Mouse (Mus musculus) stomach, postnatal 0 days (tissue): Measurements from ENCODE around the gene Rhof. TPM values are rescaled to one million over a fixed set of nuclear protein-coding genes. Genes with fewer than 3 reads are reported as not detected.
"Not testable (repeated sequence)": the region's sequence is repeated elsewhere in the genome, so short reads cannot be mapped to it uniquely, and the experiment has no call there.

Source experiments
- ATAC-seq: fragments of 200-750 bp; cut with Nextera tagmentation; 2 replicates; pipeline ENCODE4 v1.8.0; 2017; ENCODE audit not compliant: low FRiP score, low TSS enrichment
- DNase-seq: peaks from one replicate; pipeline ENCODE4 v3.0.0-alpha.2; 2016; ENCODE audit warnings: low spot score
- H3K27ac ChIP-seq: fragments of 300-500 bp; sonication (generic); replicated peaks from 2 replicates; pipeline ENCODE4 v1.5.1; 2014; ENCODE audit warnings: mild to moderate bottlenecking, control low read depth
- H3K27me3 ChIP-seq: fragments of 300-500 bp; sonication (generic); 2 replicates; pipeline ENCODE4 v1.6.1; 2014; ENCODE audit warnings: low read length; ENCODE audit not compliant: control insufficient read depth, insufficient read depth
- H3K36me3 ChIP-seq: fragments of 300-500 bp; sonication (generic); 2 replicates; pipeline ENCODE4 v1.6.1; 2014; ENCODE audit warnings: low read length, mixed read lengths; ENCODE audit not compliant: control insufficient read depth, insufficient read depth
- H3K4me1 ChIP-seq: fragments of 300-500 bp; sonication (generic); replicated peaks from 2 replicates; pipeline ENCODE4 v1.6.1; 2014; ENCODE audit warnings: antibody characterized with exemption; ENCODE audit not compliant: control insufficient read depth, insufficient read depth
- H3K4me2 ChIP-seq: fragments of 300-500 bp; sonication (generic); replicated peaks from 2 replicates; pipeline ENCODE4 v1.6.1; 2014; ENCODE audit warnings: low read depth, mild to moderate bottlenecking, control low read depth, moderate library complexity
- H3K4me3 ChIP-seq: fragments of 300-500 bp; sonication (generic); 2 replicates; pipeline ENCODE4 v1.5.1; 2014; ENCODE audit warnings: low read depth, low read length, control low read depth
- H3K9ac ChIP-seq: fragments of 300-500 bp; sonication (generic); 2 replicates; pipeline ENCODE4 v1.6.1; 2014; ENCODE audit warnings: mild to moderate bottlenecking, low read length, control low read depth, mixed read lengths
- H3K9me3 ChIP-seq: fragments of 300-500 bp; sonication (generic); 2 replicates; pipeline ENCODE4 v1.6.1; 2016; ENCODE audit warnings: low read length; ENCODE audit not compliant: control insufficient read depth
- CTCF ChIP-seq: IDR thresholded peaks from 2 replicates; pipeline ENCODE4 v1.5.1; 2016; ENCODE audit warnings: antibody characterized with exemption, low read depth, mild to moderate bottlenecking, moderate library complexity
- EP300 ChIP-seq: optimal IDR thresholded peaks from 2 replicates; pipeline ENCODE3; 2016; ENCODE audit warnings: antibody characterized with exemption
- WGBS: fragments of 180-500 bp; shearing (Covaris S2); extraction: QIAGEN DNeasy Blood & Tissue Kit; methylation state at CpG from one replicate; pipeline ENCODE4 v1.1.7; 2014; 5-methylcytosine and 5-hydroxymethylcytosine counted together
- polyA plus RNA-seq: library from polyadenylated mRNA; unstranded; fragments of >200 nt; fragmentation: Nextera tagmentation; extraction: Ambion mirVana; gene quantifications from 2 replicates; pipeline ENCODE4 v1.2.1, GENCODE M21; 2015

Gene Rhof
- polyA plus RNA-seq, 1 experiment from 2014 or later = 18.6 TPM

- DNase-seq (no peak), ATAC-seq (no peak)
- TF ChIP-seq CTCF (no peak), EP300 (no peak)
- no peak within 1 kb of the TSS for H3K27ac ChIP-seq
- no peak within 1 kb of the TSS for H3K9ac ChIP-seq
- 81% methylated on average over 12 of the region's 12 CpGs for WGBS
- H3K9me3 ChIP-seq = no peaks in the 10 kb centered on the region
- no peaks in the 10 kb centered on the region for H3K36me3 ChIP-seq
- no peak within 1 kb of the TSS for H3K4me2 ChIP-seq
- H3K27me3 ChIP-seq = no peaks in the 10 kb centered on the region
- no peak within 1 kb of the TSS for H3K4me3 ChIP-seq
- no peaks in the 10 kb centered on the region for H3K4me1 ChIP-seq
Observed at GRCm38 (mm10) chr5:123068115-123068514, 64.4 kb downstream of the Rhof start, which contains the start of gene Tmem120b. Gene Tmem120b (plus strand): TSS chr5:123068415.

- WGBS = 7% methylated on average over 6 of the region's 6 CpGs
- Histone ChIP-seq H3K9ac (no peak overlapping the region), H3K9me3 (no peaks in the 10 kb centered on the region), H3K27ac (no peak overlapping the region), H3K36me3 (no peaks in the 10 kb centered on the region), H3K4me2 (no peak overlapping the region), H3K27me3 (no peaks in the 10 kb centered on the region), H3K4me1 (no peaks in the 10 kb centered on the region), H3K4me3 (no peak overlapping the region)
- ATAC-seq (peak; percentile 62; the same call in 1 of the 2 replicates), DNase-seq (no peak)
- TF ChIP-seq EP300 (no peak), CTCF (peak; percentile 60)
Observed at GRCm38 (mm10) chr5:123067395-123067995, 65.0 kb downstream of the Rhof start.

- Histone ChIP-seq H3K27me3 (no peaks in the 10 kb centered on the region), H3K36me3 (no peaks in the 10 kb centered on the region), H3K9ac (no peak overlapping the region), H3K9me3 (no peaks in the 10 kb centered on the region), H3K27ac (no peak overlapping the region), H3K4me3 (no peak overlapping the region), H3K4me1 (no peaks in the 10 kb centered on the region), H3K4me2 (no peak overlapping the region)
- DNase-seq (peak; percentile 63), ATAC-seq (no peak)
- WGBS = 22% methylated on average over 6 of the region's 6 CpGs
- TF ChIP-seq EP300 = no peak
- peak; percentile 72 for TF ChIP-seq CTCF
Observed at GRCm38 (mm10) chr5:123064207-123064606, 68.3 kb downstream of the Rhof start.

GRCm38 (mm10) chr5:123063141-123063540 is 69.4 kb downstream of the Rhof start:
- no peak for TF ChIP-seq EP300
- no peak; the same call in 1 of the 2 replicates for TF ChIP-seq CTCF
- WGBS = 82% methylated on average over 3 of the region's 3 CpGs
- H3K4me2 ChIP-seq = no peak overlapping the region
- no peak for ATAC-seq
- no peak overlapping the region for H3K27ac ChIP-seq
- H3K9ac ChIP-seq = no peak overlapping the region
- DNase-seq = no peak
- H3K27me3 ChIP-seq = no peaks in the 10 kb centered on the region
- H3K9me3 ChIP-seq = no peaks in the 10 kb centered on the region
- no peaks in the 10 kb centered on the region; the same call in 1 of the 2 replicates for H3K4me1 ChIP-seq
- no peak overlapping the region for H3K4me3 ChIP-seq
- no peaks in the 10 kb centered on the region for H3K36me3 ChIP-seq

GRCm38 (mm10) chr5:123061402-123061749 is 71.1 kb downstream of the Rhof start:
- H3K27ac ChIP-seq, DNase-seq, H3K36me3 ChIP-seq, ATAC-seq, H3K4me2 ChIP-seq, H3K4me1 ChIP-seq, H3K27me3 ChIP-seq, H3K4me3 ChIP-seq, H3K9ac ChIP-seq, H3K9me3 ChIP-seq: not testable (repeated sequence)
- peak; percentile 9; the same call in 1 of the 2 replicates for TF ChIP-seq CTCF
- WGBS = 86% methylated on average over 4 of the region's 6 CpGs

- Histone ChIP-seq H3K27me3 (no peaks in the 10 kb centered on the region), H3K36me3 (no peaks in the 10 kb centered on the region), H3K27ac (peak overlapping the region; percentile 65), H3K4me3 (no peak overlapping the region), H3K4me2 (peak overlapping the region; percentile 27), H3K9ac (no peak overlapping the region), H3K4me1 (no peaks in the 10 kb centered on the region; the same call in 1 of the 2 replicates), H3K9me3 (no peaks in the 10 kb centered on the region)
- WGBS = 52% methylated on average over 9 of the region's 9 CpGs
- TF ChIP-seq CTCF (no peak), EP300 (no peak)
- DNase-seq = no peak
- no peak for ATAC-seq
Observed at GRCm38 (mm10) chr5:123060706-123061401, 71.6 kb downstream of the Rhof start.
